Mouse (Mus musculus) spleen, postnatal 36 days (tissue): ENCODE results near the gene Ssh1.

ENCODE experiments used
- DNase-seq, 2 experiments: peaks; one replicate each; pipeline ENCODE4 v3.0.0; 2022; ENCODE audit warnings: low spot score in 2 of 2, mixed read lengths in 1 of 2

Gene Ssh1

GRCm38 (mm10) chr5:113932310-113932709 is 61.4 kb downstream of the Ssh1 start:
- no peak for DNase-seq

DNA sequence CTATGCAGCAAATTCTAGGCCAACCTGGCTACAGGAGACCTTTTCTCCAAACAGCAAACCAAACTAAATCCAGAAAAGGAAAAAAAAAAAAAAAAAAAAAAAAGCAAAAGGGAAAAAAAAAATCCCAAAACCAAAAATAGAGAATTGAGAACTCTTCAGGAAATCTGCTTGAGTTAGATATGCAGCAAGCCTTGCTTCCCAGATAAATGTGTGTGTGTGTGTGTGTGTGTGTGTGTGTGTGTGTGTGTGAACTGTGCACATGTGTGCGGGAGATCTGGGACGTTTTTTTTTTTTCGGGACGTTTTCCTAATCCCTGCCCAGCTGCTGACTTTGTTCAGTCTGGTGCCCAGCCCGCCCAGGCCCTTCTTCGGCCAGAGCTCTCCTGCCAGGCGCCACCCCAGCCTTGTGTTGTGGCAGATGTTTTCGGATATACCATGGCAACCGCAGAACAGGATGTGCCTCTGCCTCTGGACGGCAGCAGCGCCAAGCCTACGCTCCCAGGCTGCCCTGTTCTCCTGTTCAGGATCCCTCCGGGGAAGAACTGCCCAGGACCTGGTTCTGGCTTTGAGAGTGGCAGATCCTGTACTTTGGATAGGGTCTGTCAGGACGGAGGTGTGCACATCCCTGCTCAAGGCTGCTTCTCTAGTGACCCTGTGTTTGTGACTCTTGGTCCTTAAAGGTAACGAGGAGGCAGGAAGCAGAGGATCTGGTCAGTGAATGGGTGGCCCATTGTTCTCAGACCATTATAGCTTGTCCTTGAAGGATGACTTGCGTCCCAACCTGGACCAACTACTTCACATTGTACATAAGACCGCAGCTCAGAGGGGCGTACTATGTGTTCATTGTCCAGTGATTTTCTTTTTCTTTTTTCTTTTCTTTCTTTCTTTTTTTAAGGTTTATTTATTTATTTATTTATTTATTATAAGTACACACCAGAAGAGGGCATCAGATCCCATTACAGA is 62.8 kb downstream of the Ssh1 start:
- no peak for DNase-seq

- no peak for DNase-seq
These were observed 63.6 kb downstream of the Ssh1 start for GRCm38 (mm10) chr5:113929950-113930647.

DNA sequence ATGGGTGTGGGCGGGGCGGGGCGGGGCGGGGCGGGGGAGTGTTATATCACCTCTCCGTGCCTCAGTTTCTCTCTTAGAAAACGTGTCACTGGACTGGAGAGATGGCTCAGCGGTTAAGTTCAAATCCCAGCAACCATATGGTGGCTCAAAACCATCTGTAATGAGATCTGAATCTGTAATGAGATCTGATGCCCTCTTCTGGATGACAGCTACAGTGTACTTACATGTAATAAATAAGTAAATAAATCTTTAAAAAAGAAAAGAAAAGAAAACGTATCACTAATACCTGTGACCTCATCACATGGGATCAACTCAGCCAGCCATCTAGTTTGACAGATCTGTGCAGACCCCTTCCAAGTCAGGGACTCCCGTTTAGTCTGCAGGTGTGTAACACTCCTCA is 64.2 kb downstream of the Ssh1 start:
- no peak for DNase-seq

GRCm38 (mm10) chr5:113924608-113925007 is 69.1 kb downstream of the Ssh1 start:
- DNase-seq, result no peak

DNA sequence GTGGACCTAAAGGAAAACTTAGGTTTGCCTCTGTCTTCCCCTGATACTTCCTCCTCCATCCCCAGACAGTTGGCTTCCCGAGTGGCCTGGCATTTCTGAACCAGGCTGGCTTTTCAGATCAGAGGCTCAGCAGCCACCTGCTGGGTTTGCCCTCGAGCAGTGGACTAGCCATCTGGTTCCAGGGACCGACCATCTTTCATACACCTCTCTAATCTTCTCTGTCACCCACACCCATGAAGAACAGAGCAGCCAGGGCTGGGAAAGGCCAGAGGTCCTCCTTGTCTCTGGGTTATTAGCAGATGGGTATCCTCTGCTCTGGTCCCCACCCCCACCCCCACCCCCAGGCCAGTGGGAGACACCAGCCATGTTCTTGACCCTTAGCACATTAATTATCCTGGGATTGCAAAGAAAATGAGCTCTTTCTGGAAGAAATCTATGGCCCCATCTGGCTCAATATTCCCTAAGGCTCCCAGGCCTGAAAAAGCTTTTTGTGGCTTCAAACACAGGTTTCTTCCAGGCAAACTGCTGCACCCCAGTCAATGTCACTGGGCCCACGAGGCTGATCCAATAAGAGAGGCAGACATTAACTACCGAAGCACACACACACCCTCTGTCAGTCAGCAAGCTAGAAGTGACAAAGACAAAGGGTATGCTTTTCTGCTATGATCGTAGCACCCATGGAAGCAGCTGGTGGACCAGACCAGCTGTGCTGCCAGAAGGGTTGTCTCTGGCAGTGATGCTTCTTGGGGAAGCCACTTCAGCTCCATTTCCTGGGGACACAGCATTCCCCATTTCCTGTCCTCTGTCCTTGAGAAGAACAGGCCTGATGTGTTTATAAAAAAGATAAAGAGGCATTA is 72.2 kb downstream of the Ssh1 start:
- DNase-seq, result no peak

DNA sequence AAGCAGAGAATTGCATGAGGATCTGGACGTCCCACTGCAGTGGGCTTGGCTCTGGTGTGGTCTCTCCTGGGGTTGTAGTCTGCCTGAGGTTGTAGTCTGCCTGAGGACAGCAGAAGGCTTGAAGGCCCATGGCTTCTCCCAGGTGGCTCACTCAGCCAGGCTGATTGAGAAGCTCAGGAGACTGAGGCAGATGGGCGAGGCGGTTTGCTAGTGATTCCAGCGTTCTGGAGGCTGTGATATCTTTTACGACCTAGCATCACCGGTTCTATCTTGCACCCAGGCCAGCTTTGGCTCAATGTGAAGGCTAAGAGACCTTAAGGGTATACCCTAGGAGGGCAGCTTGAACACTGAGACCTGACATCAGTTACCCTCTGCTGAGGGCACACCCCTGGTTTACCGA is 74.6 kb downstream of the Ssh1 start:
- no peak for DNase-seq

DNA sequence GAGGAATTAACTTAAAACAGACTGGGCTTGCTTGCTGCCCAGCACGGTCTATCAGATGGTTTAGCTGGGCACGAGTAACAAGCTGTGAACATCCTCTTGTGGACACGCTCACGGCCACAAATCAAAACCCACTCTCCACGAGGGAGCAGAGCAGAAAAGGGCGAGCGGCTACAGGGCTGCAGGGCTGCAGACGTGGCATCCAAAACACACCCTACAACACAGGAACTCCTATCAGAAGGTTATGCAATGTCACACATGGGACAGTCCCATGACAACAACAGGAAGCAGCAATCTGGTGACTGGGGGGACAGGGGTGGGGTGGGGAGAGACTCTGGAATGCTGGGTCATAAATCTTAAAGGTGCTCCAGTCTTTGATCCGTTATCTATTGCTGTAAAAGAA is 75.0 kb downstream of the Ssh1 start:
- peak in 1 of 2 experiments; percentile 29 for DNase-seq

- no peak for DNase-seq
These were observed 83.0 kb downstream of the Ssh1 start for GRCm38 (mm10) chr5:113910705-113911104.

DNA sequence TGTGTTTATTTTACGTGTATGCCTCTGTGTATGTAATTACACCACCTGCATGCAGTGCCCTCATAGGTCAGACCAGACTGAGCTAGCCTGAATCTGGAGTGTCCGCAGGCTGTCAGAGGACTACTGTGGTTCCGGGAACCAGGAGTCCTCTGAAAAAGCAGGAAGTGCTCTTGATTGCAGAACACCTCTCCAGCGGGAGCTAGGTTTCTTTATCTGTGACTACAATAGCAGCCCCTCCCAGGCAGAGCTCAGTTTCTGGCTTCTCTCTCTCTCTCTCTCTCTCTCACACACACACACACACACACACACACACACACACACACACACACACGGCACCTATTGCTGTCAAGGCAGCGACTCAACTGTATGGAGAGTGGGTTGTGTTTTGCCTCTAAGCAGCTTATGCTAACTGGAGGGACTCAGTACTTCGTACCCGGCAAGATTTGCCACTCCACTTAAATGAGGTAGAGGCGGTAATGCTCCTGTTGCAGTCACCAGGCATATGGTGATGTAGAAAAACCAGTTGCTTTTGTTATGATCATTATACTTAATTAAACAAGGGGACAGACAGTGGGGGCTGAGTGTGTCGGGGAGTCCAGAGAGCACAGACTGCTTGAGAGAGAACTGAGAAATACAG is 83.5 kb downstream of the Ssh1 start:
- DNase-seq, result no peak

- DNase-seq, result peak; percentile 98 to 99
These were observed 84.9 kb downstream of the Ssh1 start, which contains the start of gene Coro1c for GRCm38 (mm10) chr5:113908592-113909441. Gene Coro1c (minus strand): TSS chr5:113908758.

- peak; percentile 81 to 82 for DNase-seq
These were observed 85.7 kb downstream of the Ssh1 start for GRCm38 (mm10) chr5:113907786-113908567.

GRCm38 (mm10) chr5:113906958-113907735 is 86.5 kb downstream of the Ssh1 start:
- DNase-seq, result peak; percentile 35 to 62

- DNase-seq, result no peak
These were observed 88.7 kb downstream of the Ssh1 start for GRCm38 (mm10) chr5:113904987-113905386.

DNA sequence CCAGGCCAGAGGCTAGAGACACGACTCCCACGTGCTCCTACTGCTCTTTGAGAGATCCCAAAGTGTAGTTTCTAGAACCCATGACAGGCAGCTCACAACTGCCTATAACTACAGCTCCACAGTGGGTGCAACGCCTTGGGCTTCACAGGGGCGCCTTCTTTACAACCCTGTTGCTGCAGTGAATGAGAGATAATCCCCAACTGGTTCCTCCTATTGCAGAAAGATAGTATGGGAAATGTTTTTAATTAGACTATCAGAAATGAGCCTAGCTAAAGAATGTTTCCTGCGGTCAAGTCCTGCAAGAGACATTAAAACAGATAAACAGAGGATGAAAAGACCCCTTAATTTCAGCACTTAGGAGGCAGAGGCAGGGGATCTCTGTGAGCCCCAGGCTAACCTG is 90.7 kb downstream of the Ssh1 start:
- no peak for DNase-seq

GRCm38 (mm10) chr5:113902017-113902416 is 91.7 kb downstream of the Ssh1 start:
- no peak for DNase-seq

DNA sequence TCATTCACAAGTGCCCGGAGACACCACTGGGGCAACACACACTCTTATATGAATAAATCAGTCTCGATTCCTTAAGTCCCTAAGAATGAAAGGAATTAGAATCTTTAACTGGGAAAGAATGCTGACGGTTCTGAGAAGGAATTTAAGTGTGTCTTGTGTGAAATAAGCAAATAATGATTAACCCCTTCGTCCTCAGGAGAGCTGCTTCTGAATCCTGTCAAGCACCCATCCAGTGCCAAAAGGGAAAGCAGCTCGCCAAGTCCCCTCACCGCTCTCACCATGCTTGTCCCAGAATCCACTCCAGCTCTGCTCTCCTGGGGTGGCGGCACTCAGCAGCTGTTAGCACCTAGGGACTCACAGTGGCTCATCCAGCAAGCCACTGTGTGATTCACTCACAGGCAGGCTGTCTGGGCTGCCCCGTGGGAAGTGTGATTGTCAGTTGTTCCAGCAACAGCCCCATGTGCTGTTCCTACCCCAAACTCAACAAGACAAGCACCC is 92.6 kb downstream of the Ssh1 start:
- no peak for DNase-seq

GRCm38 (mm10) chr5:113899543-113899942 is 94.2 kb downstream of the Ssh1 start:
- DNase-seq, result no peak

GRCm38 (mm10) chr5:113892005-113892404 is 101.7 kb downstream of the Ssh1 start:
- no peak for DNase-seq
